10 mouse cellular contexts compared by ENCODE assay signal in genomic region chrX:99059119-99059518, GRCm38 (mm10). TPM values are rescaled to one million over a fixed set of nuclear protein-coding genes. Genes with fewer than 3 reads are reported as not detected.
DNase-seq lines count a peak whose midpoint lies in the region; ATAC-seq and TF ChIP-seq lines count a peak whose summit lies in the region.
"Had no signal": no experiment of that assay in that cellular context is flagged by ENCODE, and none has a peak within 500 bp of the region (broad histone marks: within the 10 kb centered on the region; RNA-seq: fewer than 3 reads in every experiment).

No protein-coding gene starts in this region.

- no peak overlapping the region for H3K4me3 ChIP-seq in layer of hippocampus, adult 2 months

- peak; percentile 67 for TF ChIP-seq CTCF in layer of hippocampus, adult 2 months (conservative IDR thresholded peaks at IDR 0.05)

- ATAC-seq in granulocyte monocyte progenitor cell, adult 5-6 weeks (replicated peaks; ENCODE audit: poor library complexity, severe bottlenecking), result peak; percentile 50
- ATAC-seq: forebrain, embryonic 16.5 days had no signal

- peak; percentile 22 for DNase-seq in adrenal gland, postnatal 10 days
- no peak for DNase-seq in adrenal gland, adult 2 months
- no peak for DNase-seq in layer of hippocampus, adult 2 months (ENCODE audit: low spot score in 2 of 2)
- DNase-seq in layer of hippocampus, adult 9-11 months, result no peak
- DNase-seq in Muller cell, postnatal 12 days (ENCODE audit: inconsistent ontology term), result peak; percentile 3
- no peak for DNase-seq in right cerebral cortex, postnatal 36 days (ENCODE audit: low spot score in 2 of 2)
- DNase-seq in spleen, adult 18-20 months, result no peak
- DNase-seq: kidney, adult 9 months had no signal

- H3K27ac ChIP-seq in layer of hippocampus, adult 2 months, result no peak overlapping the region

RNA-seq across cellular contexts. Expression of gene Stard8, which starts 56.1 kb away (rescaled TPM):
- 10 to 100 TPM; 27.6 to 33.2 TPM for total RNA-seq in adrenal gland, postnatal 10 days (2021)
- 10 to 100 TPM; 35.7 to 42.7 TPM for total RNA-seq in adrenal gland, adult 2 months (2021)
- 74.1 and 74.4 TPM in 2 replicates for polyA plus RNA-seq in adrenal gland, adult 2 months (2012; rRNA removed)
- total RNA-seq in layer of hippocampus, adult 2 months (2021), result 1 to 10 TPM; 7.6 to 9.0 TPM
- total RNA-seq in granulocyte monocyte progenitor cell, adult 5-6 weeks (2014; fragmentation: Nextera tagmentation), result 5.4 and 5.7 TPM in 2 replicates
- total RNA-seq in granulocyte monocyte progenitor cell, adult 5-6 weeks (2017), result 7.6 and 9.7 TPM in 2 replicates

Comparison
In these comparisons a context has a peak if more than half of its experiments do, and no peak if none do; other contexts are left out.
1. DNase-seq: peak in adrenal gland, postnatal 10 days (single experiment) and Muller cell, postnatal 12 days (single experiment); none in adrenal gland, adult 2 months (single experiment), layer of hippocampus, adult 2 months (0 of 2), layer of hippocampus, adult 9-11 months (single experiment), right cerebral cortex, postnatal 36 days (0 of 2) and spleen, adult 18-20 months (0 of 2).